Mouse (Mus musculus) ES-Bruce4 (cell line): ENCODE measurements around the gene Cse1l. TPM values are rescaled to one million over a fixed set of nuclear protein-coding genes. Genes with fewer than 3 reads are reported as not detected.
A peak's percentile ranks its signal among the peaks of the same experiment; 100 is the strongest.

Source experiments
- H3K27ac ChIP-seq: 2 replicates; pipeline ENCODE4 v1.5.1; 2012; ENCODE audit warnings: low read length, inconsistent platforms; ENCODE audit not compliant: insufficient read depth
- H3K27me3 ChIP-seq: 2 replicates; pipeline ENCODE4 v1.6.1; 2012; ENCODE audit warnings: mild to moderate bottlenecking, low read length, inconsistent platforms; ENCODE audit not compliant: control insufficient read depth, poor library complexity, insufficient read depth, severe bottlenecking
- H3K36me3 ChIP-seq: 2 replicates; pipeline ENCODE4 v1.6.1; 2012; ENCODE audit warnings: inconsistent platforms, mild to moderate bottlenecking, low read length, moderate library complexity; ENCODE audit not compliant: control insufficient read depth, poor library complexity, insufficient read depth, severe bottlenecking
- H3K4me1 ChIP-seq: one replicate; pipeline ENCODE4 v1.8.1; 2011; ENCODE audit warnings: low read length; ENCODE audit not compliant: control insufficient read depth, insufficient read depth
- H3K4me3 ChIP-seq: 2 replicates; pipeline ENCODE4 v1.5.1; 2011; ENCODE audit warnings: low read depth, mild to moderate bottlenecking, low read length
- H3K9ac ChIP-seq: 2 replicates; pipeline ENCODE4 v1.6.1; 2012; ENCODE audit warnings: low read depth, mild to moderate bottlenecking, inconsistent platforms; ENCODE audit not compliant: poor library complexity, severe bottlenecking
- H3K9me3 ChIP-seq: replicated peaks from 2 replicates; pipeline ENCODE4 v1.6.1; 2012; ENCODE audit warnings: mild to moderate bottlenecking, low read length, inconsistent platforms; ENCODE audit not compliant: control insufficient read depth, poor library complexity, insufficient read depth, severe bottlenecking
- CTCF ChIP-seq: IDR thresholded peaks from one replicate; pipeline ENCODE4 v1.8.1; 2011; ENCODE audit warnings: low read depth, low read length
- EP300 ChIP-seq: IDR thresholded peaks from 2 replicates; pipeline ENCODE4 v1.6.1; 2011; ENCODE audit warnings: low read depth, low read length; ENCODE audit not compliant: insufficient read depth
- POLR2A ChIP-seq: IDR thresholded peaks from one replicate; pipeline ENCODE4 v1.8.1; 2011; ENCODE audit warnings: low read length; ENCODE audit not compliant: insufficient read depth
- polyA plus RNA-seq: library from polyadenylated mRNA; stranded (reverse); fragments of >200 nt; gene quantifications from 2 replicates; pipeline ENCODE4 v1.2.4, GENCODE M21; 2011; ENCODE audit warnings: low read depth; ENCODE audit not compliant: missing spikeins, insufficient read depth, insufficient read length

Gene Cse1l
- polyA plus RNA-seq, 1 experiment = 298 TPM

DNA sequence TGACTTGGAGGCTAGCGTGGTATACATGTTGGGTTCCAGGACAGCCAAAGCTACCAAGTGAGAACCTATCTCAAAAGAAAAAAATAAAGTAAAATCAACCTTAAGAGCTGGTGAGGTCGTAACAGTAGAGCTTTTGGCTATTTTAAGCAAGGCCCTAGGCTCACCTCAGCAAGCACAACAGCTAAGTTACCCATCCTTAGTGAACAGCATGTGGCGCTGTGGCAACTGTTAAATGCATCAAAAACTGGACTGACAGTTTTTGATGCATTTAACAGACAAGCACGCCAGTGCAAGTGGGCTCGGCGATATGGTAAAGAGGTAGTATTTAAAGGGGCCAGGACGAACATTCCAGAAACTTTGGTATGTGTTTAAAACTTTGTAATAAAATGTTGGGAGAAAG, 85.0 kb downstream of the Cse1l start:
- TF ChIP-seq EP300 = no peak
- TF ChIP-seq POLR2A = no peak
- no peak for TF ChIP-seq CTCF
- Histone ChIP-seq H3K27me3 (no peaks in the 10 kb centered on the region), H3K4me1 (no peaks in the 10 kb centered on the region), H3K9me3 (no peaks in the 10 kb centered on the region), H3K9ac (no peak overlapping the region), H3K27ac (no peak overlapping the region), H3K4me3 (no peak overlapping the region), H3K36me3 (no peaks in the 10 kb centered on the region)

DNA sequence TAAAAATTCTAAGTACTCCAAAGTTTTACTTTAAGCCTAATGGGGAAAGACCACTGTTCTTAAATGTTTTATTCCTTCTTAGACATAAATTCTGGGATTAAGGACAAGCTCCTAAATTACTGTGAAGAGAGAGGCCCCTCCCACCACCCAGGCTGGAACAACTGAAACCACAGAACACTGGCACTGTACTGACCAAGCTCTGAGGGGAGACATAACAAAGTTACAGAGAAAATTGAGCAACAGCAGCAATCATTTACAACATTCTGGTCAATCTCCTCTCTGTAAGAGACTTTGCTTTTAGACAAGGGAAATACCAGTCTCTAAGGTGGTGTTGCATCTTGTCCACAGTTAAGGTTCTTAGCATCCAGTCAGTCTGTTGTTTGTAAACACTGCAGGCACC, 86.1 kb downstream of the Cse1l start:
- Histone ChIP-seq H3K9me3 (no peaks in the 10 kb centered on the region), H3K36me3 (no peaks in the 10 kb centered on the region), H3K27ac (no peak overlapping the region), H3K9ac (no peak overlapping the region), H3K4me1 (no peaks in the 10 kb centered on the region), H3K4me3 (no peak overlapping the region), H3K27me3 (no peaks in the 10 kb centered on the region)
- TF ChIP-seq EP300 (no peak), CTCF (no peak), POLR2A (no peak)

DNA sequence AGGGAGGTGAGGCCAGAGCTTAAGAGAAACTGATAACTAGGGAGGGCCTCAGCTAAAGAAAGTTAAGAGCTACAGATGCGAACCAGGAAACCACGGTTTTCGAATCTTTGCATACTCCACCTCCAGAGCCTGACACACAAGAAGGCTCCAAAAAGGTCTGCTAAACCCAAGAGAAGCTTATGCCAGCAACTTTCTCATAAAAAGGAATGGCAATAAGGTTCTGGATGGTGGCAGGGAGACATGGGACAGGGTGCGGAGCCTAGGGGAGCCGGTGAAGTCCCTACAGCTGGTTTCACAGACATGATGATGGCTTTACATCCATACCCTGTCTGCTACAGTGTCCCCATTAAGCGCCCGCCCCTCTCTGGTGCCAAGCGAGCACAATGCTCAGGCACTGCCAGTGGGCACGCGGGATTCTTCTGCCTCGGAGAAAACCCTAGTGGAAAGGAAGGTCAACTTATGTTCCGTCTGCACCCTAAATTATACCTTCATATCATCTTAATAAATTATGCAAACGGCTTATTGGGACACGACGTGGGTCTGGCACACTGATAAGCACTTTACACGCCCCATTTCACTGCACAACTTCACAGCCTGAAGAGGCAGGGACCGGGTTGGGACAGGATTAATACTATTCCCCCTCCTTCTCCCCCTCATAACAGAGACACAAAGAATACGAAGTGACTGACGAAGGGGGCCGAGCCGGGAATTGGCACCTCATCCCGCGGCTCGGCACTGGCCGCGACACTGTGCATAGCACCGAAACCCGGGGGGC, 89.4 kb downstream of the Cse1l start:
- Histone ChIP-seq H3K4me1 (no peaks in the 10 kb centered on the region), H3K27me3 (no peaks in the 10 kb centered on the region), H3K27ac (no peak overlapping the region), H3K9me3 (no peaks in the 10 kb centered on the region), H3K36me3 (no peaks in the 10 kb centered on the region), H3K4me3 (peak overlapping the region; percentile 93), H3K9ac (peak overlapping the region; percentile 94)
- TF ChIP-seq POLR2A (no peak), CTCF (no peak), EP300 (no peak)

Other genes with a start within 250 kb of the Cse1l start
- gene Prex1, start 192.2 kb upstream of the Cse1l start, polyA plus RNA-seq = 10.0 and 10.2 TPM in 2 replicates
- 2.4 and 4.3 TPM in 2 replicates for gene Trp53rkb, start 113.5 kb upstream of the Cse1l start, polyA plus RNA-seq
- 25.8 and 28.3 TPM in 2 replicates for gene Arfgef2, start 100.5 kb upstream of the Cse1l start, polyA plus RNA-seq
- gene Stau1, start 90.3 kb downstream of the Cse1l start, polyA plus RNA-seq = 50.1 and 55.4 TPM in 2 replicates
- 72.1 and 75.7 TPM in 2 replicates for gene Ddx27, start 109.2 kb downstream of the Cse1l start, polyA plus RNA-seq
- 11.4 and 12.1 TPM in 2 replicates for gene Znfx1, start 157.0 kb downstream of the Cse1l start, polyA plus RNA-seq